Mouse (Mus musculus) CH12.LX (cell line): ENCODE measurements at regions not wholly inside any gene's neighbourhood (a gene's known extent, or its start where the extent isn't known, plus 50 kb on each side); places are given as distances from the start of the nearest gene placed in this dataset.

Experiments
- DNase-seq: peaks from one replicate; pipeline ENCODE4 v3.0.0-alpha.2; 2013; ENCODE audit errors: extremely low read depth
- H3K27ac ChIP-seq: 2 replicates; pipeline ENCODE4 v1.5.1; 2012; ENCODE audit warnings: low read depth, mild to moderate bottlenecking, control low read depth, moderate library complexity; ENCODE audit not compliant: insufficient read depth
- H3K27me3 ChIP-seq: replicated peaks from 2 replicates; pipeline ENCODE3; 2012; ENCODE audit warnings: inconsistent platforms
- H3K36me3 ChIP-seq, 2 experiments: replicated peaks in 1 of 2; 2 replicates each; pipeline versions ENCODE3 to v1.6.1; 2012; ENCODE audit warnings: inconsistent platforms in 1 of 2, low read length in 1 of 2, mild to moderate bottlenecking in 1 of 2, mixed read lengths in 1 of 2, moderate library complexity in 1 of 2; ENCODE audit not compliant: control insufficient read depth in 1 of 2, insufficient read depth in 1 of 2
- H3K4me1 ChIP-seq, 2 experiments: 2 replicates each; pipeline ENCODE4 v1.6.1; 2012; ENCODE audit warnings: inconsistent platforms in 1 of 2, moderate library complexity in 1 of 2; ENCODE audit not compliant: insufficient read depth in 2 of 2, control insufficient read depth in 1 of 2
- H3K4me2 ChIP-seq: 2 replicates; pipeline ENCODE4 v1.6.1; 2012; ENCODE audit warnings: low read depth, mild to moderate bottlenecking, control low read depth; ENCODE audit not compliant: poor library complexity, insufficient read depth, severe bottlenecking
- H3K4me3 ChIP-seq, 3 experiments: fragments of 150-350 bp in 1 of 3; sonication (generic) in 1 of 3; replicated peaks in 1 of 3; 2 replicates each; pipeline versions ENCODE3 to v1.5.1; 2011 to 2012; ENCODE audit warnings: low read depth in 2 of 3, low read length in 2 of 3, mild to moderate bottlenecking in 2 of 3, moderate library complexity in 2 of 3, control low read depth in 1 of 3, improper control_type of control experiment in 1 of 3, inconsistent platforms in 1 of 3, mixed read lengths in 1 of 3; ENCODE audit not compliant: poor library complexity in 1 of 3
- H3K79me2 ChIP-seq: replicated peaks from 2 replicates; pipeline ENCODE4 v1.6.1; 2012; ENCODE audit warnings: mild to moderate bottlenecking, moderate library complexity; ENCODE audit not compliant: control insufficient read depth, poor library complexity, insufficient read depth, severe bottlenecking; ENCODE audit errors: extremely low read depth
- H3K9ac ChIP-seq: 2 replicates; pipeline ENCODE4 v1.6.1; 2012; ENCODE audit warnings: low read depth, mild to moderate bottlenecking, control low read depth, moderate library complexity; ENCODE audit not compliant: insufficient read depth
- H3K9me3 ChIP-seq: replicated peaks from 2 replicates; pipeline ENCODE3; 2012; ENCODE audit warnings: low read length, inconsistent platforms, mixed read lengths
- E2F4 ChIP-seq: IDR thresholded peaks from 2 replicates; pipeline ENCODE4 v1.6.1; 2011; ENCODE audit warnings: low read depth, low read length, improper control_type of control experiment; ENCODE audit not compliant: insufficient replicate concordance
- EP300 ChIP-seq: IDR thresholded peaks from 2 replicates; pipeline ENCODE4 v1.6.1; 2011; ENCODE audit warnings: low read length, improper control_type of control experiment
- IRF4 ChIP-seq: IDR thresholded peaks from 2 replicates; pipeline ENCODE4 v1.6.1; 2014; ENCODE audit warnings: low read depth, mild to moderate bottlenecking, inconsistent platforms, low read length, improper control_type of control experiment
- JUN ChIP-seq: IDR thresholded peaks from 2 replicates; pipeline ENCODE4 v1.6.1; 2011; ENCODE audit warnings: low read depth, mild to moderate bottlenecking, low read length, improper control_type of control experiment, moderate library complexity; ENCODE audit not compliant: insufficient read depth
- JUND ChIP-seq: conservative IDR thresholded peaks from 2 replicates; pipeline ENCODE4 v1.6.1; 2011; ENCODE audit warnings: low read depth, low read length, improper control_type of control experiment
- MAFK ChIP-seq: IDR thresholded peaks from 2 replicates; pipeline ENCODE4 v1.6.1; 2011; ENCODE audit warnings: low read length, improper control_type of control experiment; ENCODE audit not compliant: insufficient replicate concordance
- MAX ChIP-seq: IDR thresholded peaks from 2 replicates; pipeline ENCODE4 v1.6.1; 2011; ENCODE audit warnings: low read length, improper control_type of control experiment
- MAZ ChIP-seq: IDR thresholded peaks from 2 replicates; pipeline ENCODE4 v1.6.1; 2012; ENCODE audit warnings: low read depth, mild to moderate bottlenecking, inconsistent platforms, low read length, improper control_type of control experiment, moderate library complexity
- MEF2A ChIP-seq: IDR thresholded peaks from 2 replicates; pipeline ENCODE4 v1.6.1; 2014; ENCODE audit warnings: low read depth, mild to moderate bottlenecking, inconsistent platforms, low read length, improper control_type of control experiment, borderline replicate concordance
- NELFE ChIP-seq: IDR thresholded peaks from 2 replicates; pipeline ENCODE4 v1.6.1; 2011; ENCODE audit warnings: low read depth, low read length, improper control_type of control experiment
- TBP ChIP-seq: conservative IDR thresholded peaks from 2 replicates; pipeline ENCODE4 v1.6.1; 2011; ENCODE audit warnings: low read depth, low read length, improper control_type of control experiment
- TCF12 ChIP-seq: IDR thresholded peaks from 2 replicates; pipeline ENCODE4 v1.6.1; 2014; ENCODE audit warnings: low read depth, mild to moderate bottlenecking, inconsistent platforms, low read length, improper control_type of control experiment
- ZKSCAN1 ChIP-seq: IDR thresholded peaks from 2 replicates; pipeline ENCODE4 v1.6.1; 2012; ENCODE audit warnings: low read depth, inconsistent platforms, low read length, improper control_type of control experiment, borderline replicate concordance
- dilution Hi-C: fragments of 300-500 bp; cut with MboI; formaldehyde crosslinking; loops from 2 replicates; pipeline ENCODE4 v1.14.3; 2020; ENCODE audit warnings: low sequenced_read_pairs; ENCODE audit not compliant: extremely low pct_unique_long_range_greater_than_20kb, extremely low pct_ligation_motif_present
- in situ Hi-C: fragments of 300-500 bp; cut with MboI; formaldehyde crosslinking; loops from 3 replicates; pipeline ENCODE4 v1.14.3; 2019; ENCODE audit warnings: low sequenced_read_pairs, low pct_ligation_motif_present, low pct_unique_long_range_greater_than_20kb, mixed read lengths

- DNase-seq, result peak; percentile 52
- Histone ChIP-seq H3K4me1 (peaks cover 7 to 50% of the 10 kb centered on the region in 2 experiments), H3K9ac (no peak overlapping the region), H3K27ac (no peak overlapping the region), H3K79me2 (no peaks in the 10 kb centered on the region), H3K4me2 (0 out of 2 replicates have a peak overlapping the region, but pooled peaks have one; percentile 3), H3K27me3 (no peaks in the 10 kb centered on the region), H3K9me3 (no peaks in the 10 kb centered on the region), H3K36me3 (peaks cover 0 to 2% of the 10 kb centered on the region in 2 experiments), H3K4me3 (no peak overlapping the region)
- dilution Hi-C loops (no loop called here), in situ Hi-C loops (no loop called here)
- TF ChIP-seq MAX, result peak; percentile 48; the same call in 1 of the 2 replicates
- TF ChIP-seq E2F4, result 0 out of 2 replicates have a peak, but pooled peaks have one; percentile 57
- TF ChIP-seq NELFE, result no peak
- 0 out of 2 replicates have a peak, but pooled peaks have one; percentile 29 for TF ChIP-seq MAZ
- TF ChIP-seq IRF4, result peak; percentile 79
- TF ChIP-seq EP300, result peak; percentile 57; the same call in 1 of the 2 replicates
- TF ChIP-seq TBP, result no peak
- TF ChIP-seq MEF2A, result peak; percentile 35; the same call in 1 of the 2 replicates
- peak; percentile 22; the same call in 1 of the 2 replicates for TF ChIP-seq TCF12
Observed at GRCm38 (mm10) chr15:96201273-96201672, 86.0 kb upstream of the Arid2 start.

- H3K4me2 ChIP-seq, result no peak overlapping the region
- no peak overlapping the region for H3K4me3 ChIP-seq
- 0 out of 2 replicates have a peak overlapping the region, but pooled peaks have one; percentile 28 for H3K27ac ChIP-seq
- TF ChIP-seq JUND (peak; percentile 67), ZKSCAN1 (no peak), MAFK (no peak), MAX (peak; percentile 4; the same call in 1 of the 2 replicates), JUN (peak; percentile 78)
- DNase-seq, result no peak
- H3K79me2 ChIP-seq, result no peaks in the 10 kb centered on the region
- peaks cover 7 to 46% of the 10 kb centered on the region in 2 experiments for H3K4me1 ChIP-seq
- no peak overlapping the region for H3K9ac ChIP-seq
- no peaks in the 10 kb centered on the region for H3K9me3 ChIP-seq
- peaks cover 0 to 2% of the 10 kb centered on the region in 2 experiments for H3K36me3 ChIP-seq
- in situ Hi-C loops, result no loop called here
- dilution Hi-C loops, result no loop called here
- no peaks in the 10 kb centered on the region for H3K27me3 ChIP-seq
Observed at GRCm38 (mm10) chr15:96201701-96202460, 85.4 kb upstream of the Arid2 start.
